Mouse (Mus musculus) small intestine, adult 2 months (tissue): ENCODE measurements around the gene Zmiz1. TPM values are rescaled to one million over a fixed set of nuclear protein-coding genes. Genes with fewer than 3 reads are reported as not detected.

Experiments used
- H3K27ac ChIP-seq: fragments of 200-500 bp; 2 replicates; pipeline ENCODE4 v1.5.1; 2012; ENCODE audit warnings: low read depth, low read length, control low read depth, inconsistent platforms; ENCODE audit not compliant: insufficient read depth
- H3K27me3 ChIP-seq: fragments of 200-500 bp; 2 replicates; pipeline ENCODE4 v1.6.1; 2012; ENCODE audit warnings: mild to moderate bottlenecking, moderate library complexity, low read length, inconsistent platforms; ENCODE audit not compliant: control insufficient read depth, insufficient read depth
- H3K36me3 ChIP-seq: fragments of 200-500 bp; 2 replicates; pipeline ENCODE4 v1.6.1; 2012; ENCODE audit warnings: mild to moderate bottlenecking, low read length, control low read depth, inconsistent platforms; ENCODE audit not compliant: control insufficient read depth, insufficient read depth
- H3K4me1 ChIP-seq: fragments of 200-500 bp; 2 replicates; pipeline ENCODE4 v1.6.1; 2012; ENCODE audit warnings: low read length, inconsistent platforms, mixed read lengths; ENCODE audit not compliant: control insufficient read depth, insufficient read depth, insufficient read length
- H3K4me3 ChIP-seq: fragments of 200-500 bp; 2 replicates; pipeline ENCODE4 v1.5.1; 2012; ENCODE audit warnings: low read depth, mild to moderate bottlenecking, control low read depth, inconsistent platforms, low read length, moderate library complexity
- CTCF ChIP-seq: fragments of 200-500 bp; IDR thresholded peaks from 2 replicates; pipeline ENCODE4 v1.5.1; 2012; ENCODE audit warnings: low read depth, mild to moderate bottlenecking, control low read depth, inconsistent platforms, low read length, moderate library complexity, mixed read lengths; ENCODE audit not compliant: insufficient replicate concordance, insufficient read length; ENCODE audit errors: extremely low read depth
- POLR2A ChIP-seq: fragments of 200-500 bp; IDR thresholded peaks from 2 replicates; pipeline ENCODE4 v1.6.1; 2012; ENCODE audit warnings: low read depth, mild to moderate bottlenecking, control low read depth, inconsistent platforms, low read length, moderate library complexity
- WGBS: fragments of 180-500 bp; shearing (Covaris S2); methylation state at CpG from one replicate; pipeline ENCODE4 v1.1.7; 2018; 5-methylcytosine and 5-hydroxymethylcytosine counted together
- polyA plus RNA-seq: library from polyadenylated mRNA; depleted of rRNA; stranded (reverse); fragments of >200 nt; gene quantifications from 2 replicates; pipeline ENCODE4 v1.2.3, GENCODE M21; 2012

Gene Zmiz1
- polyA plus RNA-seq, 1 experiment: 91.5 TPM

- TF ChIP-seq CTCF (no peak), POLR2A (no peak)
- WGBS: 78% methylated on average over 1 of the region's 1 CpGs
- Histone ChIP-seq H3K27ac (no peak overlapping the region), H3K27me3 (no peaks in the 10 kb centered on the region), H3K4me1 (peaks cover 16% of the 10 kb centered on the region), H3K36me3 (peaks cover 9% of the 10 kb centered on the region), H3K4me3 (no peak overlapping the region)
These were observed 99.5 kb downstream of the Zmiz1 start for GRCm38 (mm10) chr14:25558479-25558878.

- no peak overlapping the region for H3K4me3 ChIP-seq
- H3K4me1 ChIP-seq: peaks cover 16% of the 10 kb centered on the region
- 79% methylated on average over 5 of the region's 5 CpGs for WGBS
- no peak for TF ChIP-seq CTCF
- TF ChIP-seq POLR2A: no peak
- H3K36me3 ChIP-seq: peaks cover 6% of the 10 kb centered on the region
- no peaks in the 10 kb centered on the region for H3K27me3 ChIP-seq
- no peak overlapping the region for H3K27ac ChIP-seq
These were observed 100.9 kb downstream of the Zmiz1 start for GRCm38 (mm10) chr14:25559907-25560306.

- WGBS: 92% methylated on average over 3 of the region's 3 CpGs
- H3K4me1 ChIP-seq: peaks cover 16% of the 10 kb centered on the region
- H3K27ac ChIP-seq: no peak overlapping the region
- H3K27me3 ChIP-seq: no peaks in the 10 kb centered on the region
- H3K4me3 ChIP-seq: no peak overlapping the region
- no peak for TF ChIP-seq POLR2A
- TF ChIP-seq CTCF: no peak
- H3K36me3 ChIP-seq: peaks cover 6% of the 10 kb centered on the region
These were observed 101.9 kb downstream of the Zmiz1 start for GRCm38 (mm10) chr14:25560841-25561240.

- peaks cover 16% of the 10 kb centered on the region for H3K4me1 ChIP-seq
- peaks cover 6% of the 10 kb centered on the region for H3K36me3 ChIP-seq
- 42% methylated on average over 1 of the region's 1 CpGs for WGBS
- no peak overlapping the region for H3K27ac ChIP-seq
- TF ChIP-seq POLR2A (no peak), CTCF (no peak)
- no peaks in the 10 kb centered on the region for H3K27me3 ChIP-seq
- H3K4me3 ChIP-seq: no peak overlapping the region
These were observed 102.7 kb downstream of the Zmiz1 start for GRCm38 (mm10) chr14:25561716-25562115.

GRCm38 (mm10) chr14:25562447-25562846 is 103.5 kb downstream of the Zmiz1 start:
- H3K27ac ChIP-seq: no peak overlapping the region

GRCm38 (mm10) chr14:25562909-25563308 is 103.9 kb downstream of the Zmiz1 start:
- H3K27ac ChIP-seq: 0 out of 2 replicates have a peak overlapping the region, but pooled peaks have one; percentile 19
- H3K4me3 ChIP-seq: no peak overlapping the region
- TF ChIP-seq CTCF: no peak
- no peak for TF ChIP-seq POLR2A
- H3K36me3 ChIP-seq: peaks cover 5% of the 10 kb centered on the region
- H3K4me1 ChIP-seq: peaks cover 14% of the 10 kb centered on the region
- 80% methylated on average over 7 of the region's 7 CpGs for WGBS
- H3K27me3 ChIP-seq: no peaks in the 10 kb centered on the region

More at GRCm38 (mm10) chr14:25562447-25562846, 103.5 kb downstream of the Zmiz1 start:
- 67% methylated on average over 4 of the region's 4 CpGs for WGBS
- peaks cover 6% of the 10 kb centered on the region for H3K36me3 ChIP-seq
- H3K27me3 ChIP-seq: no peaks in the 10 kb centered on the region
- TF ChIP-seq CTCF (no peak), POLR2A (no peak)
- peaks cover 14% of the 10 kb centered on the region for H3K4me1 ChIP-seq
- no peak overlapping the region for H3K4me3 ChIP-seq

- 82% methylated on average over 8 of the region's 8 CpGs for WGBS
- H3K36me3 ChIP-seq: peaks cover 3% of the 10 kb centered on the region
- H3K4me1 ChIP-seq: peaks cover 14% of the 10 kb centered on the region
- H3K27me3 ChIP-seq: no peaks in the 10 kb centered on the region
- H3K27ac ChIP-seq: no peak overlapping the region
- no peak overlapping the region for H3K4me3 ChIP-seq
- TF ChIP-seq CTCF (no peak), POLR2A (no peak)
These were observed 105.6 kb downstream of the Zmiz1 start for GRCm38 (mm10) chr14:25564577-25564976.
